Mouse (Mus musculus) frontal cortex, postnatal 25 days (tissue): ENCODE results near the gene Ung.

Experiments used
- DNase-seq, 2 experiments: peaks; one replicate each; pipeline ENCODE4 v3.0.0; 2022; ENCODE audit warnings: low spot score in 2 of 2

The Ung gene

GRCm38 (mm10) chr5:114130211-114130605, at the start of gene Ung:
Gene Ung, plus strand, starts transcription at chr5:114130386.
- no peak for DNase-seq

- DNase-seq, result no peak
Measured at GRCm38 (mm10) chr5:114085501-114085900, 44.7 kb upstream of the Ung start.

- DNase-seq, result no peak
Measured at GRCm38 (mm10) chr5:114087875-114088480, 42.2 kb upstream of the Ung start.

- DNase-seq, result no peak
Measured at GRCm38 (mm10) chr5:114090421-114091013, 39.7 kb upstream of the Ung start.

- peak; percentile 55 to 60 for DNase-seq
Measured at GRCm38 (mm10) chr5:114091057-114091807, 39.0 kb upstream of the Ung start, which contains the start of gene Svop. Gene Svop, minus strand, starts transcription at chr5:114091570.

- DNase-seq, result peak; percentile 91 to 95
Measured at GRCm38 (mm10) chr5:114099709-114100389, 30.3 kb upstream of the Ung start.

GRCm38 (mm10) chr5:114100390-114101099, 29.6 kb upstream of the Ung start:
- DNase-seq, result no peak

GRCm38 (mm10) chr5:114101873-114102272, 28.3 kb upstream of the Ung start:
- no peak for DNase-seq

GRCm38 (mm10) chr5:114102807-114103206, 27.4 kb upstream of the Ung start:
- DNase-seq, result no peak

GRCm38 (mm10) chr5:114106391-114106935, 23.7 kb upstream of the Ung start:
- no peak for DNase-seq

- no peak for DNase-seq
Measured at GRCm38 (mm10) chr5:114113334-114113733, 16.9 kb upstream of the Ung start.

GRCm38 (mm10) chr5:114115030-114115429, 15.2 kb upstream of the Ung start:
- no peak for DNase-seq

GRCm38 (mm10) chr5:114116586-114116985, 13.6 kb upstream of the Ung start:
- no peak for DNase-seq

- no peak for DNase-seq
Measured at GRCm38 (mm10) chr5:114119806-114120205, 10.4 kb upstream of the Ung start.

GRCm38 (mm10) chr5:114126008-114126407, 4.2 kb upstream of the Ung start:
- DNase-seq, result no peak

GRCm38 (mm10) chr5:114126499-114127244, 3.5 kb upstream of the Ung start:
- DNase-seq, result no peak

- peak; percentile 63 to 66 for DNase-seq
Measured at GRCm38 (mm10) chr5:114127374-114128349, 2.5 kb upstream of the Ung start, which contains the start of gene Alkbh2. Gene Alkbh2, minus strand, starts transcription at chr5:114128218.

- DNase-seq, result no peak
Measured at GRCm38 (mm10) chr5:114129550-114130210, 506 bp upstream of the Ung start.
